Mouse (Mus musculus): ENCODE measurements around the gene Rpl27a. TPM values are rescaled to one million over a fixed set of nuclear protein-coding genes. Genes with fewer than 3 reads are reported as not detected.

Rpl27a gene
- polyA plus RNA-seq, 1 experiment from 2014 or later: 134 TPM

GRCm38 (mm10) chr7:109519936-109520335 is 989 bp downstream of the Rpl27a start:
- Histone ChIP-seq H3K27me3 (ENCODE audit: control insufficient read depth, insufficient read depth, low read length) (no peaks in the 10 kb centered on the region), H3K27ac (replicated peaks; ENCODE audit: low read depth, low read length) (no peak overlapping the region; the same call in 1 of the 2 replicates), H3K4me2 (ENCODE audit: low read depth, low read length) (peak overlapping the region; percentile 70), H3K9me3 (replicated peaks; ENCODE audit: control insufficient read depth, low read length) (no peaks in the 10 kb centered on the region), H3K4me3 (ENCODE audit: low read depth, low read length) (peak overlapping the region; percentile 91), H3K9ac (replicated peaks; ENCODE audit: low read length) (peak overlapping the region; percentile 96), H3K4me1 (ENCODE audit: control insufficient read depth, insufficient read depth, low read length) (no peaks in the 10 kb centered on the region; the same call in 1 of the 2 replicates), H3K36me3 (replicated peaks; ENCODE audit: control insufficient read depth, insufficient read depth, low read depth, low read length) (peaks cover 8% of the 10 kb centered on the region)
- 4% methylated on average over 10 of the region's 10 CpGs for WGBS
- ATAC-seq (replicated peaks; ENCODE audit: insufficient number of reproducible peaks, low FRiP score, low TSS enrichment, low read depth) (no peak), DNase-seq (ENCODE audit: low spot score) (no peak)

- Histone ChIP-seq H3K27me3 (ENCODE audit: control insufficient read depth, insufficient read depth, low read length) (no peaks in the 10 kb centered on the region), H3K4me1 (ENCODE audit: control insufficient read depth, insufficient read depth, low read length) (no peaks in the 10 kb centered on the region; the same call in 1 of the 2 replicates), H3K9me3 (replicated peaks; ENCODE audit: control insufficient read depth, low read length) (no peaks in the 10 kb centered on the region), H3K36me3 (replicated peaks; ENCODE audit: control insufficient read depth, insufficient read depth, low read depth, low read length) (peaks cover 8% of the 10 kb centered on the region), H3K9ac (replicated peaks; ENCODE audit: low read length) (no peak overlapping the region), H3K4me2 (ENCODE audit: low read depth, low read length) (no peak overlapping the region), H3K27ac (replicated peaks; ENCODE audit: low read depth, low read length) (no peak overlapping the region), H3K4me3 (ENCODE audit: low read depth, low read length) (no peak overlapping the region)
- no peak for DNase-seq (ENCODE audit: low spot score)
- 75% methylated on average over 5 of the region's 5 CpGs for WGBS
- no peak for ATAC-seq (replicated peaks; ENCODE audit: insufficient number of reproducible peaks, low FRiP score, low TSS enrichment, low read depth)
These were observed 3.1 kb downstream of the Rpl27a start for GRCm38 (mm10) chr7:109522084-109522483.

GRCm38 (mm10) chr7:109523304-109523703 is 4.4 kb downstream of the Rpl27a start:
- Histone ChIP-seq H3K4me1 (ENCODE audit: control insufficient read depth, insufficient read depth, low read length) (no peaks in the 10 kb centered on the region; the same call in 1 of the 2 replicates), H3K4me3 (ENCODE audit: low read depth, low read length) (no peak overlapping the region), H3K4me2 (ENCODE audit: low read depth, low read length) (no peak overlapping the region), H3K9ac (replicated peaks; ENCODE audit: low read length) (no peak overlapping the region), H3K27ac (replicated peaks; ENCODE audit: low read depth, low read length) (no peak overlapping the region), H3K9me3 (replicated peaks; ENCODE audit: control insufficient read depth, low read length) (no peaks in the 10 kb centered on the region), H3K36me3 (replicated peaks; ENCODE audit: control insufficient read depth, insufficient read depth, low read depth, low read length) (peaks cover 8% of the 10 kb centered on the region), H3K27me3 (ENCODE audit: control insufficient read depth, insufficient read depth, low read length) (no peaks in the 10 kb centered on the region)
- 63% methylated on average over 2 of the region's 2 CpGs for WGBS
- ATAC-seq (replicated peaks; ENCODE audit: insufficient number of reproducible peaks, low FRiP score, low TSS enrichment, low read depth) (no peak), DNase-seq (ENCODE audit: low spot score) (no peak)

- no peak overlapping the region for H3K4me2 ChIP-seq (ENCODE audit: low read depth, low read length)
- H3K27me3 ChIP-seq (ENCODE audit: control insufficient read depth, insufficient read depth, low read length): no peaks in the 10 kb centered on the region
- 52% methylated on average over 6 of the region's 6 CpGs for WGBS
- no peak overlapping the region for H3K9ac ChIP-seq (replicated peaks; ENCODE audit: low read length)
- ATAC-seq (replicated peaks; ENCODE audit: insufficient number of reproducible peaks, low FRiP score, low TSS enrichment, low read depth): no peak
- peaks cover 8% of the 10 kb centered on the region for H3K36me3 ChIP-seq (replicated peaks; ENCODE audit: control insufficient read depth, insufficient read depth, low read depth, low read length)
- no peaks in the 10 kb centered on the region; the same call in 1 of the 2 replicates for H3K4me1 ChIP-seq (ENCODE audit: control insufficient read depth, insufficient read depth, low read length)
- no peaks in the 10 kb centered on the region for H3K9me3 ChIP-seq (replicated peaks; ENCODE audit: control insufficient read depth, low read length)
- H3K4me3 ChIP-seq (ENCODE audit: low read depth, low read length): no peak overlapping the region
- no peak overlapping the region for H3K27ac ChIP-seq (replicated peaks; ENCODE audit: low read depth, low read length)
- DNase-seq (ENCODE audit: low spot score): no peak
These were observed 4.9 kb downstream of the Rpl27a start for GRCm38 (mm10) chr7:109523741-109524441.

- Histone ChIP-seq H3K9me3 (replicated peaks; ENCODE audit: control insufficient read depth, low read length) (no peaks in the 10 kb centered on the region), H3K9ac (replicated peaks; ENCODE audit: low read length) (no peak overlapping the region), H3K4me1 (ENCODE audit: control insufficient read depth, insufficient read depth, low read length) (no peaks in the 10 kb centered on the region; the same call in 1 of the 2 replicates), H3K4me3 (ENCODE audit: low read depth, low read length) (no peak overlapping the region), H3K27ac (replicated peaks; ENCODE audit: low read depth, low read length) (no peak overlapping the region), H3K27me3 (ENCODE audit: control insufficient read depth, insufficient read depth, low read length) (no peaks in the 10 kb centered on the region), H3K36me3 (replicated peaks; ENCODE audit: control insufficient read depth, insufficient read depth, low read depth, low read length) (peaks cover 8% of the 10 kb centered on the region), H3K4me2 (ENCODE audit: low read depth, low read length) (no peak overlapping the region)
- DNase-seq (ENCODE audit: low spot score) (no peak), ATAC-seq (replicated peaks; ENCODE audit: insufficient number of reproducible peaks, low FRiP score, low TSS enrichment, low read depth) (no peak)
These were observed 5.4 kb downstream of the Rpl27a start for GRCm38 (mm10) chr7:109524442-109524744.

- Histone ChIP-seq H3K27ac (replicated peaks; ENCODE audit: low read depth, low read length) (no peak overlapping the region), H3K9ac (replicated peaks; ENCODE audit: low read length) (no peak overlapping the region), H3K36me3 (replicated peaks; ENCODE audit: control insufficient read depth, insufficient read depth, low read depth, low read length) (peaks cover 8% of the 10 kb centered on the region), H3K9me3 (replicated peaks; ENCODE audit: control insufficient read depth, low read length) (no peaks in the 10 kb centered on the region), H3K27me3 (ENCODE audit: control insufficient read depth, insufficient read depth, low read length) (no peaks in the 10 kb centered on the region), H3K4me2 (ENCODE audit: low read depth, low read length) (no peak overlapping the region), H3K4me1 (ENCODE audit: control insufficient read depth, insufficient read depth, low read length) (no peaks in the 10 kb centered on the region; the same call in 1 of the 2 replicates), H3K4me3 (ENCODE audit: low read depth, low read length) (no peak overlapping the region)
- no peak for ATAC-seq (replicated peaks; ENCODE audit: insufficient number of reproducible peaks, low FRiP score, low TSS enrichment, low read depth)
- WGBS: 79% methylated on average over 3 of the region's 3 CpGs
- DNase-seq (ENCODE audit: low spot score): no peak
These were observed 5.8 kb downstream of the Rpl27a start for GRCm38 (mm10) chr7:109524763-109525162.

- Histone ChIP-seq H3K9me3 (replicated peaks; ENCODE audit: control insufficient read depth, low read length) (no peaks in the 10 kb centered on the region), H3K9ac (replicated peaks; ENCODE audit: low read length) (no peak overlapping the region), H3K27me3 (ENCODE audit: control insufficient read depth, insufficient read depth, low read length) (no peaks in the 10 kb centered on the region), H3K27ac (replicated peaks; ENCODE audit: low read depth, low read length) (no peak overlapping the region), H3K36me3 (replicated peaks; ENCODE audit: control insufficient read depth, insufficient read depth, low read depth, low read length) (peaks cover 8% of the 10 kb centered on the region), H3K4me3 (ENCODE audit: low read depth, low read length) (no peak overlapping the region), H3K4me2 (ENCODE audit: low read depth, low read length) (no peak overlapping the region), H3K4me1 (ENCODE audit: control insufficient read depth, insufficient read depth, low read length) (no peaks in the 10 kb centered on the region; the same call in 1 of the 2 replicates)
- ATAC-seq (replicated peaks; ENCODE audit: insufficient number of reproducible peaks, low FRiP score, low TSS enrichment, low read depth) (no peak), DNase-seq (ENCODE audit: low spot score) (no peak)
- 82% methylated on average over 16 of the region's 16 CpGs for WGBS
These were observed 7.1 kb downstream of the Rpl27a start for GRCm38 (mm10) chr7:109525740-109526663.

- no peak for DNase-seq (ENCODE audit: low spot score)
- no peaks in the 10 kb centered on the region for H3K27me3 ChIP-seq (ENCODE audit: control insufficient read depth, insufficient read depth, low read length)
- 76% methylated on average over 3 of the region's 3 CpGs for WGBS
- no peaks in the 10 kb centered on the region for H3K9me3 ChIP-seq (replicated peaks; ENCODE audit: control insufficient read depth, low read length)
- H3K4me3 ChIP-seq (ENCODE audit: low read depth, low read length): no peak overlapping the region
- H3K9ac ChIP-seq (replicated peaks; ENCODE audit: low read length): no peak overlapping the region
- H3K4me1 ChIP-seq (ENCODE audit: control insufficient read depth, insufficient read depth, low read length): no peaks in the 10 kb centered on the region
- H3K4me2 ChIP-seq (ENCODE audit: low read depth, low read length): no peak overlapping the region
- ATAC-seq (replicated peaks; ENCODE audit: insufficient number of reproducible peaks, low FRiP score, low TSS enrichment, low read depth): no peak
- no peak overlapping the region for H3K27ac ChIP-seq (replicated peaks; ENCODE audit: low read depth, low read length)
- H3K36me3 ChIP-seq (replicated peaks; ENCODE audit: control insufficient read depth, insufficient read depth, low read depth, low read length): peaks cover 4% of the 10 kb centered on the region
These were observed 8.6 kb downstream of the Rpl27a start for GRCm38 (mm10) chr7:109527536-109527935.

Data from embryonic facial prominence, embryonic 11.5 days (tissue).